Mouse (Mus musculus) embryonic facial prominence, embryonic 14.5 days (tissue): ENCODE measurements around the gene Ovol1. TPM values are rescaled to one million over a fixed set of nuclear protein-coding genes. Genes with fewer than 3 reads are reported as not detected.

ENCODE experiments used
- ATAC-seq: fragments of 200-750 bp; cut with Nextera tagmentation; 2 replicates; pipeline ENCODE4 v1.8.0; 2017; ENCODE audit warnings: low read depth, moderate number of reproducible peaks, moderate TSS enrichment
- DNase-seq: peaks from one replicate; pipeline ENCODE4 v3.0.0-alpha.2; 2015; ENCODE audit warnings: low spot score
- H3K27ac ChIP-seq: fragments of 300-500 bp; sonication (generic); replicated peaks from 2 replicates; pipeline ENCODE4 v1.5.1; 2014; ENCODE audit warnings: low read depth, mild to moderate bottlenecking, low read length, moderate library complexity
- H3K27me3 ChIP-seq: fragments of 300-500 bp; sonication (generic); replicated peaks from 2 replicates; pipeline ENCODE4 v1.6.1; 2014; ENCODE audit warnings: low read length; ENCODE audit not compliant: control insufficient read depth, insufficient read depth
- H3K36me3 ChIP-seq: fragments of 300-500 bp; sonication (generic); 2 replicates; pipeline ENCODE4 v1.6.1; 2014; ENCODE audit warnings: low read length, mixed read lengths; ENCODE audit not compliant: control insufficient read depth, insufficient read depth
- H3K4me1 ChIP-seq: fragments of 300-500 bp; sonication (generic); 2 replicates; pipeline ENCODE4 v1.6.1; 2014; ENCODE audit warnings: antibody characterized with exemption, low read length; ENCODE audit not compliant: control insufficient read depth, insufficient read depth
- H3K4me2 ChIP-seq: fragments of 300-500 bp; sonication (generic); 2 replicates; pipeline ENCODE4 v1.6.1; 2014; ENCODE audit warnings: low read depth, mild to moderate bottlenecking, low read length, moderate library complexity, mixed read lengths
- H3K4me3 ChIP-seq: fragments of 300-500 bp; sonication (generic); 2 replicates; pipeline ENCODE4 v1.5.1; 2014; ENCODE audit warnings: low read depth, mild to moderate bottlenecking, low read length
- H3K9ac ChIP-seq: fragments of 300-500 bp; sonication (generic); 2 replicates; pipeline ENCODE4 v1.6.1; 2014; ENCODE audit warnings: low read depth, mild to moderate bottlenecking, low read length, moderate library complexity, mixed read lengths
- H3K9me3 ChIP-seq: fragments of 300-500 bp; sonication (generic); 2 replicates; pipeline ENCODE4 v1.6.1; 2016; ENCODE audit warnings: low read length; ENCODE audit not compliant: control insufficient read depth
- WGBS: fragments of 180-500 bp; shearing (Covaris S2); extraction: QIAGEN DNeasy Blood & Tissue Kit; methylation state at CpG from one replicate; pipeline ENCODE4 v1.1.7; 2014; 5-methylcytosine and 5-hydroxymethylcytosine counted together
- polyA plus RNA-seq: library from polyadenylated mRNA; unstranded; fragments of >200 nt; fragmentation: Nextera tagmentation; extraction: Ambion mirVana; gene quantifications from 2 replicates; pipeline ENCODE4 v1.2.1, GENCODE M21; 2014

Ovol1 gene
- polyA plus RNA-seq, 1 experiment from 2014 or later: 6.1 TPM

DNA sequence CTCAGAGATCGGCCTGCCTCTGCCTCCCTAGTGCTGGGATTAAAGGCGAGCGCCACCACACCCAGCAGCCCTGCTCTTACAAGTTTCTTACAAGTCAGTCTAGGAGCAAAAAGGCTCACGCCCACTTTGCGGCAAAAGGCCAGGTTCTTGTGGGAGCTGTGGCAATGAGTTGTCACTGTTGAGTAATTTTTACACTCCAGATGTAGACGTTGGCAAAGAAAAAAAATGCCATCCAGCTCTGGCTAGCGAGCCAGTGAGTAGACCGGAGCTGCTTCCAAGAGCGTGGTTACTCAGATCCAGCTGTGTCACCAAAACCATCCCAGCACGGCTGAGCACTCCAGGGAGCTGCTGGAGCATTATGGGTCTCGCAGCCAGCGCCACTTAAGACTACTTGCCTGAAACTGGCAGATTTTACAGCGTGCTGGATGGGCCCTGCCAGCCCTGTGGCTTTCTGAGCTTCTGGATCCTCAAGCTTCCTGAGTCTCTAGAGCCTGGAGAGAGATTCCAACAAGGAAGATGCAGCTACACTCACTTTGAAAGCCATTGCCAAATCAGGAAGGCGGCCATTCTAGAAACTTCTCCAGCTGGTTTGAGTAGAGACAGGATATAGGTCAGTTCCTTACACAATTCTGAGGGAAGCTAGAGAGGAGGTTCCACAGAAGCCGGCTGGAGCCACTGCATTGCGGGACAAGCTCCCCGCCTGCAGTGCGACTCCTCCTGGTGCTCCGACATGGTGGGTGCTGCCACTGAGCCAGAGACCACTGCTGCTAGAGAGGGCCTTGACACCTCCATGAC lies 12.1 kb upstream of the Ovol1 start:
- H3K4me3 ChIP-seq: no peak overlapping the region
- no peak overlapping the region for H3K4me2 ChIP-seq
- H3K9me3 ChIP-seq: no peaks in the 10 kb centered on the region
- DNase-seq (no peak), ATAC-seq (no peak)
- H3K27me3 ChIP-seq: no peaks in the 10 kb centered on the region
- WGBS: 77% methylated on average over 19 of the region's 19 CpGs
- peaks cover 6% of the 10 kb centered on the region; the same call in 1 of the 2 replicates for H3K4me1 ChIP-seq
- no peak overlapping the region for H3K9ac ChIP-seq
- H3K36me3 ChIP-seq: 0 out of 2 replicates have a peak, but pooled peaks cover 14% of the 10 kb centered on the region
- no peak overlapping the region for H3K27ac ChIP-seq

DNA sequence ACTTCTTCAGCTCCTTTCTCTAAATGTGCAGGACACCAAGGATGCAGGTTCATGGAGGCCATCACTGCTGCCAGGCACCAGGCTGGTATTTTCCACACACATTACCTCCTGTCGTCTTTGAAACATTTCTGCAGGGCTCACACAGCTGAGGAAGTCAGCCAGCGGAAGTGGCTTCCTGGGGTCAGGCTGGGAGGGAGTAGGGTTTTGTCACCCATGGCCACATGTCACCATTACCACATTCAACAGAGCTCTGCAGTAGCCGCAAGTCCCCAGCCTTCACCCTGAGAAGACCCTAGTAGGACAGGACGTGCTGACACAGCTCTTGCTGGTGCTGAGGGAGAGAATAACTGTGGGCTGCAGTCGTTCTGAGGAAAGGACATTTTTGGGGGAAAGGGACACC lies 11.4 kb upstream of the Ovol1 start:
- DNase-seq (no peak), ATAC-seq (no peak)
- Histone ChIP-seq H3K36me3 (0 out of 2 replicates have a peak, but pooled peaks cover 14% of the 10 kb centered on the region), H3K27ac (no peak overlapping the region), H3K27me3 (no peaks in the 10 kb centered on the region), H3K4me1 (peaks cover 10% of the 10 kb centered on the region; the same call in 1 of the 2 replicates), H3K9ac (no peak overlapping the region), H3K9me3 (no peaks in the 10 kb centered on the region), H3K4me3 (no peak overlapping the region), H3K4me2 (no peak overlapping the region)
- WGBS: 79% methylated on average over 5 of the region's 5 CpGs

DNA sequence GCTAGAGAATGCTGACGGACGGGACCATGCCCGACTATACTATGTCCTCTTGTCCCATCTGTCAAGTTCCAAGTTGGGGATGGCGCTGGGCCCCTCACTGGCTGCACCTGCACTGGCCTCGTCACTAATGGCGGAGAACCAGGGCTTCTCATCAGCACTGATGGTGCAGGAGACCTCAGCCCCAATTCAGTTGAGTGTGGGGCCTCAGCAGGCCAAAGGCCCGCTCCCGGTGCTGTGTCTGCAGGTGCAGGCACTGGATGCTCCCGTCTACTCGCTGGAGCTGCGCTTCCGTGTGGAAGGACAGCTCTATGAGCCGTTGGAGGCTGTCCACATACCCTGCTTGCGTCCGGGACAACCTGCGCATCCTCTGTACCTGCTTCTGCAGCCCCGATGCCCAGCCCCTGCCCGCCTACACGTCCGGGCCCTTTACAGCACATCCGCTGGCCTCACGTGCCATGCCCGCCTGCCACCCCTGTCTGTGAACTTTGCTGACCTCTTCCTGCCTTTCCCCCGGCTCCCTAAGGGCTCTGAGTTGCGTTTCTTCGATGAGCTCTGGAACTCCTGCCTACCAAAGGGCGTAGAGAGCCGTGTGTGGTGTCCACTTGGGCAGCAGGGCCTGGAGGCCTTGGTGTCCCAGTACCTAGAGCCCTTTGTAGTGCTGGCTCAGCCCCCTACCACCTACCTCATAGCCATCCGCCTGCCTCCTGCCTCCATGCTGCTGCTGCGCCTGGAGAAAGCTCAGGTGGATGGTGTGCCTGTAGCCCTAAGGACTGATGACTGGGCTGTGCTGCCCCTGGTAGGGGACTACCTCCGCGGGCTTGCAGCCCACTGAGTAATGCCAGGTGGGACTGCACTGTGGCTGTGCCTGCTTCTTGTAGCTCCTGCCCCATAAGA lies 10.2 kb upstream of the Ovol1 start:
- ATAC-seq (no peak), DNase-seq (no peak)

GRCm38 (mm10) chr19:5569521-5569920 lies 9.1 kb upstream of the Ovol1 start:
- Histone ChIP-seq H3K36me3 (0 out of 2 replicates have a peak, but pooled peaks cover 14% of the 10 kb centered on the region), H3K27ac (no peak overlapping the region), H3K27me3 (peaks cover 9% of the 10 kb centered on the region; the same call in 1 of the 2 replicates), H3K4me2 (no peak overlapping the region), H3K4me3 (no peak overlapping the region), H3K9ac (no peak overlapping the region), H3K4me1 (peaks cover 10% of the 10 kb centered on the region; the same call in 1 of the 2 replicates), H3K9me3 (no peaks in the 10 kb centered on the region)
- no peak for ATAC-seq
- no peak for DNase-seq
- WGBS: 87% methylated on average over 9 of the region's 10 CpGs

More for the DNA sequence above, 10.2 kb upstream of the Ovol1 start:
- Histone ChIP-seq H3K9me3 (no peaks in the 10 kb centered on the region), H3K36me3 (0 out of 2 replicates have a peak, but pooled peaks cover 14% of the 10 kb centered on the region), H3K4me2 (no peak overlapping the region), H3K27ac (no peak overlapping the region), H3K9ac (no peak overlapping the region), H3K4me1 (peaks cover 10% of the 10 kb centered on the region; the same call in 1 of the 2 replicates), H3K27me3 (0 out of 2 replicates have a peak, but pooled peaks cover 7% of the 10 kb centered on the region), H3K4me3 (no peak overlapping the region)
- 79% methylated on average over 30 of the region's 32 CpGs for WGBS

DNA sequence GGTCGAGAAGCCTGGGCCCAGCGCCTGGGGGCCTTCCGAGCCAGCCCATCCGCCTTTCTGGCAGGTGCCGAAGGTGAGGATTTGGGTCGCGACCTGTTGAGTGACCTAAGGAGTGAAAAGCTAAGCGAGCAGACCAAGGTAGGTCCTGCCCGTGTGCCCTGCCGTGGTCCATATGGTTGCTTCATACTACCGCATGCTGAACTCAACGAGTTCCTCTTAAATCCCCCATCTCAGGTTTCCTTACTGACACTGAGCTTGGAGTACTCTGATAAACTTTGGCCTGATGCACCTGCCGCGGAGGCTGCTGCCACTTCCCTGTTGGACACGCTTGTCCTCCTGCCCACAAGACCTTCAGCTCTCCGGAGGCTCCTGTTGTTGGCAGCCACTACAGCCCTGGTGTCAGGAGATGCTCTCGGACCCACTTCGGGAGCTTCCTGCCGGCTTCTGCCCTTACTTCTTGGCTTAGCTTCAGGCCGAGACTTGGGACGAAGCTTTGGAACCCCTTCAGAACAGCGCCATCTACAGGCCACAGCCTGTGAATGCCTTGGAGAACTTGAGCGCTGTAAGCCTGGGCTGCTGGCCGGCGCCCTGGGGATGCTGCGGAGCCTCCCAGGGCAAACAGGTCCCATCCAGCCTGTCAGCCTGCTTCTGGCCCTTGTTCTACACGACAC lies 8.2 kb upstream of the Ovol1 start:
- 0 out of 2 replicates have a peak, but pooled peaks cover 14% of the 10 kb centered on the region for H3K36me3 ChIP-seq
- H3K27ac ChIP-seq: peak overlapping the region; percentile 86; the same call in 1 of the 2 replicates
- H3K4me2 ChIP-seq: peak overlapping the region; percentile 98
- H3K9ac ChIP-seq: peak overlapping the region; percentile 72
- DNase-seq (peak; percentile 93), ATAC-seq (peak; percentile 19; the same call in 1 of the 2 replicates)
- no peaks in the 10 kb centered on the region for H3K9me3 ChIP-seq
- peak overlapping the region; percentile 76 for H3K4me3 ChIP-seq
- WGBS: 10% methylated on average over 26 of the region's 27 CpGs
- H3K27me3 ChIP-seq: peaks cover 14% of the 10 kb centered on the region; the same call in 1 of the 2 replicates
- H3K4me1 ChIP-seq: peaks cover 10% of the 10 kb centered on the region; the same call in 1 of the 2 replicates

DNA sequence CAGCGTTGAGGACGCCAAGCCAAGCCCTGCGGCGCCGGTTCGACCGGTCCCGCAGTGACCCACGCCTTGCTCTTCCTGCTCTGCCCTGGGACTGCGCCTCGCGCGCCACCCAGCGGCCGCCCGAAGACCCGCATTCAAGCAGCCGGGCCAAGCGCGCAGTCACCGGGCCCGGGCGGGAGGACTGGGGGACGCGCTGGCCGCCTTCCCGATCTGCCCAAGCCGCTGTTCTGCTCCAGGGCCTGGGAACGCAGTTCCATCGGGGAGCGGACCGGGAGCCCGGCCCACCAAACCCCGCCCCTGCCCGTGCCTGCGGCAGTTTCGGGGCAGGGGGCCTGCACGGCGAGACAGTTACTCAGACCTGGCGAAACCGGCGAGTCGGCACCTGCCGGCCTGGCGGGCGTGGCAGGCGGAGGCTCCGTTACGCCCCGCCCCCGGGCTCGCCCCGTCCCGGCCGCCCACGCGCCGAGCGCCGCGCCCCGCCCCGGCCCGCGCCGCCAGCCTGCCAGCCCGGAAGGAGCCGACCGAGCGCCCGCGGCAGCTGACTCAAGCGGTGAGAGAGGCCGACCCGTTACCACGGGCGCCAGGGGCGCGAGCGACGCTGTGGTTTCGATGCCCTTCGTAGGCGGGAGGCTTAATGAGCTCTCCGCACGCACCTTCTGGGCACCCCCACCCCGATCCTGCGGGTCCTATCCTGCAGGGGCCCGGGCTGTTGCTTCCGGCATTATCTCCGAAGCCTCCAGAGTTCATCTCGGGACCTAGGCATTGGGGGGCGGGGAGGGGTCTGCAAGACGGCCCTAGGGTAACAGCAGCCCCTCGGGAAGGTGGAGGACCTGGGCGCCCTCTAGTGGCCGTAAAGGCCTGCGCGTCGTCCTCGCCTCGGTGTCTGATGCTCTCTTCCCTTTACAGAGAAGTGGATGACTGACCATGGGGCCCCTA lies 7.4 kb upstream of the Ovol1 start, which contains the start of gene Ap5b1:
TSS of gene Ap5b1 (plus strand) at position 492 of the 936 bp plus-strand sequence.
- peak within 1 kb of the TSS; percentile 76 for H3K4me3 ChIP-seq
- 0 out of 2 replicates have a peak, but pooled peaks cover 14% of the 10 kb centered on the region for H3K36me3 ChIP-seq
- no peaks in the 10 kb centered on the region for H3K9me3 ChIP-seq
- peak within 1 kb of the TSS; percentile 72 for H3K9ac ChIP-seq
- WGBS: 0% methylated on average over 35 of the region's 102 CpGs
- peaks cover 15% of the 10 kb centered on the region for H3K27me3 ChIP-seq
- peak within 1 kb of the TSS; percentile 86 for H3K27ac ChIP-seq
- H3K4me1 ChIP-seq: peaks cover 10% of the 10 kb centered on the region; the same call in 1 of the 2 replicates
- ATAC-seq (peak; percentile 95), DNase-seq (peak; percentile 88)
- peak within 1 kb of the TSS; percentile 98 for H3K4me2 ChIP-seq

DNA sequence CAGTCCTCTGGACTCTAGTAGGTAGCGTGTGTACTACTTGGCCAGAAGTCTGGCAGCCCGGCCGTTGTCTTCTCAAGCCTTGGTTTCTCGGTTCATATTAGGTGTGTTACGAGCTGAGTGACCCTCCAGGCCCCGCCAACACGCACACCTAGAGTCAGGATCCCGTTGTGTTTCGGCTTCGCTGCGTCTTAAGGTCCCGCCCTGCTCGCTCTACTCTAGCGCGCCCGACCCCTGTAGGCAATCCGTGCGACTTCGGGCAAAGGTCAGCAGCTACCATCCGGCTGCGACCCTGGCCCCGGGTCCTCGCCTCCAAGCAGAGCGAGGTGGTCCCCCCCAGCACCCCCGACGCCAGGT lies 6.7 kb upstream of the Ovol1 start:
- Histone ChIP-seq H3K4me1 (peaks cover 10% of the 10 kb centered on the region; the same call in 1 of the 2 replicates), H3K4me2 (peak overlapping the region; percentile 98), H3K9me3 (no peaks in the 10 kb centered on the region), H3K36me3 (0 out of 2 replicates have a peak, but pooled peaks cover 14% of the 10 kb centered on the region), H3K9ac (peak overlapping the region; percentile 72), H3K27ac (peak overlapping the region; percentile 86), H3K27me3 (peaks cover 22% of the 10 kb centered on the region), H3K4me3 (peak overlapping the region; percentile 76)
- ATAC-seq (peak; percentile 4; the same call in 1 of the 2 replicates), DNase-seq (no peak)
- 2% methylated on average over 12 of the region's 26 CpGs for WGBS
